Mouse (Mus musculus) olfactory bulb, adult 2 months (tissue): ENCODE data around the gene Mia. TPM values are rescaled to one million over a fixed set of nuclear protein-coding genes. Genes with fewer than 3 reads are reported as not detected.

Source experiments
- H3K27ac ChIP-seq: fragments of 200-500 bp; 2 replicates; pipeline ENCODE4 v1.5.1; 2012; ENCODE audit warnings: low read depth, low read length; ENCODE audit not compliant: insufficient read depth
- H3K4me1 ChIP-seq: fragments of 200-500 bp; 2 replicates; pipeline ENCODE4 v1.6.1; 2012; ENCODE audit warnings: low read length; ENCODE audit not compliant: control insufficient read depth, insufficient read depth
- H3K4me3 ChIP-seq: fragments of 200-500 bp; 2 replicates; pipeline ENCODE4 v1.5.1; 2012; ENCODE audit warnings: mild to moderate bottlenecking, low read depth, low read length, moderate library complexity; ENCODE audit not compliant: insufficient read depth
- CTCF ChIP-seq: fragments of 200-500 bp; IDR thresholded peaks from 2 replicates; pipeline ENCODE4 v1.5.1; 2012; ENCODE audit warnings: low read depth, mild to moderate bottlenecking, low read length, moderate library complexity; ENCODE audit not compliant: insufficient read depth
- POLR2A ChIP-seq: fragments of 200-500 bp; IDR thresholded peaks from 2 replicates; pipeline ENCODE4 v1.6.1; 2012; ENCODE audit warnings: mild to moderate bottlenecking, low read depth, low read length, moderate library complexity; ENCODE audit not compliant: insufficient read depth
- WGBS: fragments of 180-500 bp; shearing (Covaris S2); methylation state at CpG from one replicate; pipeline ENCODE4 v1.1.7; 2018; 5-methylcytosine and 5-hydroxymethylcytosine counted together
- polyA plus RNA-seq: library from polyadenylated mRNA; stranded (reverse); fragments of >200 nt; gene quantifications from 2 replicates; pipeline ENCODE4 v1.2.4, GENCODE M21; 2012; ENCODE audit warnings: low replicate concordance; ENCODE audit not compliant: missing spikeins, insufficient read depth, insufficient read length

The Mia gene
- polyA plus RNA-seq, 1 experiment: not detected

- WGBS: 95% methylated on average over 5 of the region's 5 CpGs
- TF ChIP-seq POLR2A: no peak
- TF ChIP-seq CTCF: no peak
Measured at GRCm38 (mm10) chr7:27192434-27192833, 11.5 kb upstream of the Mia start.

GRCm38 (mm10) chr7:27189271-27189931 is 8.4 kb upstream of the Mia start:
- no peak for TF ChIP-seq CTCF
- TF ChIP-seq POLR2A: no peak
- H3K27ac ChIP-seq: no peak overlapping the region
- no peak overlapping the region for H3K4me3 ChIP-seq
- 95% methylated on average over 10 of the region's 10 CpGs for WGBS
- H3K4me1 ChIP-seq: peaks cover 7% of the 10 kb centered on the region; the same call in 1 of the 2 replicates

More at GRCm38 (mm10) chr7:27192434-27192833, 11.5 kb upstream of the Mia start:
- Histone ChIP-seq H3K4me3 (no peak overlapping the region), H3K4me1 (peaks cover 9% of the 10 kb centered on the region), H3K27ac (no peak overlapping the region)

- Histone ChIP-seq H3K27ac (no peak overlapping the region), H3K4me1 (no peaks in the 10 kb centered on the region), H3K4me3 (no peak overlapping the region)
- WGBS: 86% methylated on average over 5 of the region's 5 CpGs
- TF ChIP-seq POLR2A: no peak
- TF ChIP-seq CTCF: no peak
Measured at GRCm38 (mm10) chr7:27185986-27186385, 5.0 kb upstream of the Mia start.

GRCm38 (mm10) chr7:27184964-27185363 is 4.0 kb upstream of the Mia start:
- TF ChIP-seq POLR2A (no peak), CTCF (no peak; the same call in 1 of the 2 replicates)
- Histone ChIP-seq H3K4me3 (no peak overlapping the region), H3K27ac (no peak overlapping the region), H3K4me1 (no peaks in the 10 kb centered on the region)
- WGBS: 63% methylated on average over 3 of the region's 3 CpGs

GRCm38 (mm10) chr7:27182498-27182897 is 1.5 kb upstream of the Mia start:
- H3K4me1 ChIP-seq: no peaks in the 10 kb centered on the region
- 59% methylated on average over 1 of the region's 1 CpGs for WGBS
- no peak overlapping the region for H3K4me3 ChIP-seq
- no peak overlapping the region for H3K27ac ChIP-seq
- TF ChIP-seq CTCF (no peak), POLR2A (no peak)

GRCm38 (mm10) chr7:27180036-27180435 is 921 bp downstream of the Mia start:
- no peak overlapping the region for H3K27ac ChIP-seq
- H3K4me1 ChIP-seq: no peaks in the 10 kb centered on the region
- H3K4me3 ChIP-seq: no peak overlapping the region
- WGBS: 38% methylated on average over 5 of the region's 5 CpGs
- TF ChIP-seq POLR2A (no peak), CTCF (no peak)

GRCm38 (mm10) chr7:27179217-27179918 is 1.6 kb downstream of the Mia start:
- peak overlapping the region; percentile 47 for H3K4me3 ChIP-seq
- TF ChIP-seq POLR2A (no peak), CTCF (no peak)
- peak overlapping the region; percentile 85 for H3K27ac ChIP-seq
- H3K4me1 ChIP-seq: no peaks in the 10 kb centered on the region
- WGBS: 38% methylated on average over 16 of the region's 16 CpGs

- Histone ChIP-seq H3K27ac (peak within 1 kb of the TSS; percentile 85), H3K4me1 (no peaks in the 10 kb centered on the region), H3K4me3 (peak within 1 kb of the TSS; percentile 69)
- under 1% methylated on average over 53 of the region's 53 CpGs for WGBS
- TF ChIP-seq CTCF (no peak), POLR2A (peak; percentile 36)
Measured at GRCm38 (mm10) chr7:27178324-27179216, 2.4 kb downstream of the Mia start, which contains the start of gene Rab4b. Gene Rab4b (minus strand): TSS chr7:27178896.
